22 mouse cellular contexts compared by ENCODE assay signal in the genomic region with DNA sequence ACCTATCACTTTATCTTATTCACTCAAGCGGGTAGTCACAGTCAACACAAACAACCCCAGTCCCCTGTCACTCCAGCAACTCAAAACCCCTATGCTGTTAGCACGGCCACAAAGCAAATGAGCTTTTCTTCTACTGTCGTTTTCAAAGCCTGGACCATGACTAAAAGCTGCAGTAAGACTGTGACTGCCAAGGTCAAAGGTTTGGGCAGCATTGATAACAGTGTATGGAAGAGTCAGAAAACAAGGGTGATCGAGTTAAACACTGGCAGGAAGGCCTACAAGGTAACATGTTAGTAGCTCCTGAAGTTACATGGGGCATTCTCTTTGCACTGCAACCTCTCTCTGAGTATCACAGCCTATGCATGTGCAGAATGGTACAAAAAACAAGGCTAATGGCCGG.
DNase-seq lines count a peak whose midpoint lies in the region; ATAC-seq lines count a peak whose summit lies in the region.
"Had no signal": no experiment of that assay in that cellular context is flagged by ENCODE, and none has a peak within 500 bp of the region (broad histone marks: within the 10 kb centered on the region; RNA-seq: fewer than 3 reads in every experiment).

No protein-coding gene starts in this region.

- no peak overlapping the region for H3K4me3 ChIP-seq in heart, embryonic 13.5 days
- no peak overlapping the region for H3K4me3 ChIP-seq in kidney, embryonic 14.5 days (ENCODE audit: low read length)
- H3K4me3 ChIP-seq in lung, embryonic 15.5 days = no peak overlapping the region
- H3K4me3 ChIP-seq in liver, embryonic 15.5 days (replicated peaks) = no peak overlapping the region
- H3K4me3 ChIP-seq: embryonic facial prominence, embryonic 15.5 days; forebrain, embryonic 12.5 days; hindbrain, embryonic 15.5 days; layer of hippocampus, adult 2 months; midbrain, embryonic 15.5 days had no signal

- WGBS in heart, embryonic 13.5 days = 57% methylated on average over 5 of the region's 5 CpGs
- whole genome bisulfite sequencing in kidney, embryonic 14.5 days = 56% methylated on average over 5 of the region's 5 CpGs
- WGBS in lung, embryonic 15.5 days = 49% methylated on average over 5 of the region's 5 CpGs
- WGBS in liver, embryonic 15.5 days (ENCODE audit: insufficient replicate concordance) = 38% methylated on average over 5 of the region's 5 CpGs

- DNase-seq in heart, postnatal 25 days (ENCODE audit: low spot score) = no peak
- no peak for DNase-seq in kidney, postnatal 4 days
- no peak for DNase-seq in lung, postnatal 36 days
- no peak for DNase-seq in left cerebral cortex, postnatal 25 days (ENCODE audit: low spot score in 2 of 2)
- DNase-seq: adrenal gland, postnatal 36 days; cerebellum, adult 2 months; gastrocnemius, postnatal 14 days; left cerebral cortex, postnatal 4 days; retina, postnatal 1 day; right cerebral cortex, postnatal 4 days had no signal

- H3K4me1 ChIP-seq in heart, embryonic 13.5 days = peaks cover 60% of the 10 kb centered on the region
- H3K4me1 ChIP-seq in kidney, embryonic 14.5 days (ENCODE audit: control insufficient read depth, insufficient read depth, low read length) = peaks cover 41% of the 10 kb centered on the region
- H3K4me1 ChIP-seq in lung, embryonic 15.5 days = peaks cover 55% of the 10 kb centered on the region
- peaks cover 28% of the 10 kb centered on the region for H3K4me1 ChIP-seq in liver, embryonic 15.5 days (replicated peaks)
- H3K4me1 ChIP-seq: midbrain, embryonic 15.5 days had no signal

- peak overlapping the region; percentile 87 for H3K27ac ChIP-seq in heart, embryonic 13.5 days (replicated peaks)
- H3K27ac ChIP-seq in kidney, embryonic 14.5 days (ENCODE audit: low read depth, low read length) = peak overlapping the region; percentile 80; the same call in 1 of the 2 replicates
- peak overlapping the region; percentile 39 for H3K27ac ChIP-seq in lung, embryonic 15.5 days
- 0 out of 2 replicates have a peak overlapping the region, but pooled peaks have one; percentile 15 for H3K27ac ChIP-seq in liver, embryonic 15.5 days (replicated peaks)
- H3K27ac ChIP-seq: embryonic facial prominence, embryonic 15.5 days; forebrain, embryonic 12.5 days; hindbrain, embryonic 15.5 days; layer of hippocampus, adult 2 months; midbrain, embryonic 15.5 days had no signal

- no peak overlapping the region for H3K4me2 ChIP-seq in heart, embryonic 13.5 days
- no peak overlapping the region for H3K4me2 ChIP-seq in kidney, embryonic 14.5 days (replicated peaks; ENCODE audit: low read depth, low read length)
- no peak overlapping the region for H3K4me2 ChIP-seq in lung, embryonic 15.5 days
- no peak overlapping the region for H3K4me2 ChIP-seq in liver, embryonic 15.5 days
- H3K4me2 ChIP-seq: embryonic facial prominence, embryonic 15.5 days; forebrain, embryonic 12.5 days; hindbrain, embryonic 15.5 days; midbrain, embryonic 15.5 days had no signal

- 0 out of 2 replicates have a peak overlapping the region, but pooled peaks have one; percentile 50 for H3K9ac ChIP-seq in heart, embryonic 13.5 days
- H3K9ac ChIP-seq in kidney, embryonic 14.5 days (ENCODE audit: low read depth, low read length) = no peak overlapping the region
- H3K9ac ChIP-seq in lung, embryonic 15.5 days = no peak overlapping the region
- H3K9ac ChIP-seq in liver, embryonic 15.5 days = no peak overlapping the region
- H3K9ac ChIP-seq: embryonic facial prominence, embryonic 15.5 days; forebrain, embryonic 12.5 days; hindbrain, embryonic 15.5 days; midbrain, embryonic 15.5 days had no signal

- peaks cover 37% of the 10 kb centered on the region for H3K36me3 ChIP-seq in heart, embryonic 13.5 days
- H3K36me3 ChIP-seq in kidney, embryonic 14.5 days (ENCODE audit: control insufficient read depth, insufficient read depth, low read length) = no peaks in the 10 kb centered on the region; the same call in 1 of the 2 replicates
- H3K36me3 ChIP-seq in lung, embryonic 15.5 days = no peaks in the 10 kb centered on the region
- H3K36me3 ChIP-seq in liver, embryonic 15.5 days (replicated peaks) = no peaks in the 10 kb centered on the region
- H3K36me3 ChIP-seq: embryonic facial prominence, embryonic 15.5 days; forebrain, embryonic 12.5 days; hindbrain, embryonic 15.5 days; midbrain, embryonic 15.5 days had no signal

- no peak for ATAC-seq in heart, embryonic 13.5 days (ENCODE audit: extremely low read depth, insufficient number of reproducible peaks, low FRiP score, low TSS enrichment)
- no peak for ATAC-seq in kidney, embryonic 14.5 days (ENCODE audit: low FRiP score, low TSS enrichment)
- no peak for ATAC-seq in lung, embryonic 15.5 days (ENCODE audit: borderline replicate concordance, extremely low read depth, low FRiP score, low TSS enrichment)
- ATAC-seq in liver, embryonic 15.5 days (ENCODE audit: insufficient read depth) = no peak
- ATAC-seq: activated CD4-positive, CD25-positive, alpha-beta regulatory T cell, adult 4 months; intestine, postnatal 0 days; midbrain, embryonic 15.5 days; Patski had no signal

- intact Hi-C loops in heart, postnatal 25 days (cut with DNase I) = no loop called here
- intact Hi-C loops in left cerebral cortex, postnatal 25 days (cut with DNase I) = no loop called here

- peaks cover 7% of the 10 kb centered on the region; the same call in 1 of the 2 replicates for H3K9me3 ChIP-seq in heart, embryonic 13.5 days
- H3K9me3 ChIP-seq in kidney, embryonic 14.5 days (ENCODE audit: control insufficient read depth, low read length) = peaks cover 3% of the 10 kb centered on the region; the same call in 1 of the 2 replicates
- H3K9me3 ChIP-seq in lung, embryonic 15.5 days = no peaks in the 10 kb centered on the region
- no peaks in the 10 kb centered on the region for H3K9me3 ChIP-seq in liver, embryonic 15.5 days (replicated peaks)
- H3K9me3 ChIP-seq: embryonic facial prominence, embryonic 15.5 days; hindbrain, embryonic 15.5 days; midbrain, embryonic 15.5 days had no signal

- H3K27me3 ChIP-seq in heart, embryonic 13.5 days (replicated peaks) = no peaks in the 10 kb centered on the region
- no peaks in the 10 kb centered on the region for H3K27me3 ChIP-seq in kidney, embryonic 14.5 days (ENCODE audit: control insufficient read depth, insufficient read depth, low read length)
- H3K27me3 ChIP-seq in lung, embryonic 15.5 days = no peaks in the 10 kb centered on the region
- H3K27me3 ChIP-seq in liver, embryonic 15.5 days = no peaks in the 10 kb centered on the region
- H3K27me3 ChIP-seq: embryonic facial prominence, embryonic 15.5 days; forebrain, embryonic 12.5 days; hindbrain, embryonic 15.5 days; midbrain, embryonic 15.5 days; Patski had no signal

Comparison
In these comparisons a context has a peak if more than half of its experiments do, and no peak if none do; other contexts are left out.
1. H3K27ac ChIP-seq: peak in every context shown above with its lines; median percentile 87 in heart, embryonic 13.5 days; 80 in kidney, embryonic 14.5 days; 39 in lung, embryonic 15.5 days; 15 in liver, embryonic 15.5 days.